Mouse (Mus musculus): ENCODE results near the gene Cdkal1. TPM values are rescaled to one million over a fixed set of nuclear protein-coding genes. Genes with fewer than 3 reads are reported as not detected.

The Cdkal1 gene
- polyA plus RNA-seq, 1 experiment = 5.1 TPM

GRCm38 (mm10) chr13:29354943-29355342, 500.5 kb downstream of the Cdkal1 start:
- no peak overlapping the region for H3ac ChIP-seq (ENCODE audit: control insufficient read depth, insufficient read length, low read depth)
- no peak overlapping the region for H3K4me3 ChIP-seq (ENCODE audit: insufficient read depth, poor library complexity, severe bottlenecking)
- H3K79me3 ChIP-seq (ENCODE audit: low read depth) = no peaks in the 10 kb centered on the region
- H3K36me3 ChIP-seq (ENCODE audit: control insufficient read depth, insufficient read depth) = no peaks in the 10 kb centered on the region
- H3K27me3 ChIP-seq (ENCODE audit: control insufficient read depth, insufficient read depth, insufficient read length) = no peaks in the 10 kb centered on the region
- no peaks in the 10 kb centered on the region for H3K79me2 ChIP-seq (ENCODE audit: control insufficient read depth, insufficient read depth)
- TF ChIP-seq CTCF (IDR thresholded peaks at IDR 0.05; ENCODE audit: control insufficient read depth, insufficient read depth, insufficient read length) (no peak), FOSL1 (IDR thresholded peaks at IDR 0.05; ENCODE audit: insufficient read depth, low read length, poor library complexity, severe bottlenecking) (no peak), MAX (IDR thresholded peaks at IDR 0.05) (no peak), MYOG (IDR thresholded peaks at IDR 0.05; ENCODE audit: control insufficient read depth, extremely low read depth, insufficient read length) (no peak), MYOD1 (IDR thresholded peaks at IDR 0.05; ENCODE audit: control insufficient read depth, insufficient read length, low read depth) (no peak), CEBPB (IDR thresholded peaks at IDR 0.05; ENCODE audit: low read depth) (no peak), USF1 (IDR thresholded peaks at IDR 0.05; ENCODE audit: low read depth) (no peak)

GRCm38 (mm10) chr13:29353888-29354415, 501.5 kb downstream of the Cdkal1 start:
- TF ChIP-seq MYOD1 (IDR thresholded peaks at IDR 0.05; ENCODE audit: control insufficient read depth, insufficient read length, low read depth) (no peak), CEBPB (IDR thresholded peaks at IDR 0.05; ENCODE audit: low read depth) (no peak), FOSL1 (IDR thresholded peaks at IDR 0.05; ENCODE audit: insufficient read depth, low read length, poor library complexity, severe bottlenecking) (no peak), USF1 (IDR thresholded peaks at IDR 0.05; ENCODE audit: low read depth) (no peak), CTCF (IDR thresholded peaks at IDR 0.05; ENCODE audit: control insufficient read depth, insufficient read depth, insufficient read length) (no peak), MYOG (IDR thresholded peaks at IDR 0.05; ENCODE audit: control insufficient read depth, extremely low read depth, insufficient read length) (no peak), MAX (IDR thresholded peaks at IDR 0.05) (no peak)
- Histone ChIP-seq H3K79me2 (ENCODE audit: control insufficient read depth, insufficient read depth) (no peaks in the 10 kb centered on the region), H3K27me3 (ENCODE audit: control insufficient read depth, insufficient read depth, insufficient read length) (no peaks in the 10 kb centered on the region), H3K36me3 (ENCODE audit: control insufficient read depth, insufficient read depth) (no peaks in the 10 kb centered on the region), H3K4me3 (ENCODE audit: insufficient read depth, poor library complexity, severe bottlenecking) (no peak overlapping the region), H3ac (ENCODE audit: control insufficient read depth, insufficient read length, low read depth) (no peak overlapping the region), H3K79me3 (ENCODE audit: low read depth) (no peaks in the 10 kb centered on the region)

GRCm38 (mm10) chr13:29351023-29351684, 504.3 kb downstream of the Cdkal1 start:
- TF ChIP-seq FOSL1 (IDR thresholded peaks at IDR 0.05; ENCODE audit: insufficient read depth, low read length, poor library complexity, severe bottlenecking) (no peak), USF1 (IDR thresholded peaks at IDR 0.05; ENCODE audit: low read depth) (no peak), MAX (IDR thresholded peaks at IDR 0.05) (no peak), CEBPB (IDR thresholded peaks at IDR 0.05; ENCODE audit: low read depth) (no peak), CTCF (IDR thresholded peaks at IDR 0.05; ENCODE audit: control insufficient read depth, insufficient read depth, insufficient read length) (no peak), MYOG (IDR thresholded peaks at IDR 0.05; ENCODE audit: control insufficient read depth, extremely low read depth, insufficient read length) (no peak), MYOD1 (IDR thresholded peaks at IDR 0.05; ENCODE audit: control insufficient read depth, insufficient read length, low read depth) (no peak)
- H3K79me3 ChIP-seq (ENCODE audit: low read depth) = no peaks in the 10 kb centered on the region
- H3K36me3 ChIP-seq (ENCODE audit: control insufficient read depth, insufficient read depth) = no peaks in the 10 kb centered on the region
- H3K27me3 ChIP-seq (ENCODE audit: control insufficient read depth, insufficient read depth, insufficient read length) = no peaks in the 10 kb centered on the region
- no peak overlapping the region for H3ac ChIP-seq (ENCODE audit: control insufficient read depth, insufficient read length, low read depth)
- no peaks in the 10 kb centered on the region for H3K79me2 ChIP-seq (ENCODE audit: control insufficient read depth, insufficient read depth)
- no peak overlapping the region for H3K4me3 ChIP-seq (ENCODE audit: insufficient read depth, poor library complexity, severe bottlenecking)

- Histone ChIP-seq H3K27me3 (ENCODE audit: control insufficient read depth, insufficient read depth, insufficient read length) (no peaks in the 10 kb centered on the region), H3K4me3 (ENCODE audit: insufficient read depth, poor library complexity, severe bottlenecking) (no peak overlapping the region), H3ac (ENCODE audit: control insufficient read depth, insufficient read length, low read depth) (no peak overlapping the region), H3K79me3 (ENCODE audit: low read depth) (no peaks in the 10 kb centered on the region), H3K36me3 (ENCODE audit: control insufficient read depth, insufficient read depth) (no peaks in the 10 kb centered on the region), H3K79me2 (ENCODE audit: control insufficient read depth, insufficient read depth) (no peaks in the 10 kb centered on the region)
- no peak for TF ChIP-seq MAX (IDR thresholded peaks at IDR 0.05)
- TF ChIP-seq CTCF (IDR thresholded peaks at IDR 0.05; ENCODE audit: control insufficient read depth, insufficient read depth, insufficient read length) = no peak
- no peak for TF ChIP-seq FOSL1 (IDR thresholded peaks at IDR 0.05; ENCODE audit: insufficient read depth, low read length, poor library complexity, severe bottlenecking)
- TF ChIP-seq MYOD1 (IDR thresholded peaks at IDR 0.05; ENCODE audit: control insufficient read depth, insufficient read length, low read depth) = no peak
- no peak for TF ChIP-seq USF1 (IDR thresholded peaks at IDR 0.05; ENCODE audit: low read depth)
- TF ChIP-seq CEBPB (IDR thresholded peaks at IDR 0.05; ENCODE audit: low read depth) = no peak
- no peak for TF ChIP-seq MYOG (IDR thresholded peaks at IDR 0.05; ENCODE audit: control insufficient read depth, extremely low read depth, insufficient read length)
Measured at GRCm38 (mm10) chr13:29350004-29350403, 505.5 kb downstream of the Cdkal1 start.

GRCm38 (mm10) chr13:29349386-29349961, 506.0 kb downstream of the Cdkal1 start:
- H3K4me3 ChIP-seq (ENCODE audit: insufficient read depth, poor library complexity, severe bottlenecking) = no peak overlapping the region
- no peak for TF ChIP-seq USF1 (IDR thresholded peaks at IDR 0.05; ENCODE audit: low read depth)
- no peak for TF ChIP-seq FOSL1 (IDR thresholded peaks at IDR 0.05; ENCODE audit: insufficient read depth, low read length, poor library complexity, severe bottlenecking)
- no peak for TF ChIP-seq MYOD1 (IDR thresholded peaks at IDR 0.05; ENCODE audit: control insufficient read depth, insufficient read length, low read depth)
- TF ChIP-seq MYOG (IDR thresholded peaks at IDR 0.05; ENCODE audit: control insufficient read depth, extremely low read depth, insufficient read length) = no peak
- TF ChIP-seq CEBPB (IDR thresholded peaks at IDR 0.05; ENCODE audit: low read depth) = no peak
- TF ChIP-seq MAX (IDR thresholded peaks at IDR 0.05) = no peak
- no peak for TF ChIP-seq CTCF (IDR thresholded peaks at IDR 0.05; ENCODE audit: control insufficient read depth, insufficient read depth, insufficient read length)
- H3K79me2 ChIP-seq (ENCODE audit: control insufficient read depth, insufficient read depth) = no peaks in the 10 kb centered on the region
- H3K79me3 ChIP-seq (ENCODE audit: low read depth) = no peaks in the 10 kb centered on the region
- H3ac ChIP-seq (ENCODE audit: control insufficient read depth, insufficient read length, low read depth) = no peak overlapping the region
- no peaks in the 10 kb centered on the region for H3K36me3 ChIP-seq (ENCODE audit: control insufficient read depth, insufficient read depth)
- no peaks in the 10 kb centered on the region for H3K27me3 ChIP-seq (ENCODE audit: control insufficient read depth, insufficient read depth, insufficient read length)
